Mouse (Mus musculus) testis, postnatal 10 days (tissue): ENCODE measurements around the gene Defa2.
"Not testable (repeated sequence)": the region's sequence is repeated elsewhere in the genome, so short reads cannot be mapped to it uniquely, and the experiment has no call there.

Experiments used
- DNase-seq: peaks from one replicate; pipeline ENCODE4 v3.0.0; 2021; ENCODE audit warnings: low spot score

The Defa2 gene

DNA sequence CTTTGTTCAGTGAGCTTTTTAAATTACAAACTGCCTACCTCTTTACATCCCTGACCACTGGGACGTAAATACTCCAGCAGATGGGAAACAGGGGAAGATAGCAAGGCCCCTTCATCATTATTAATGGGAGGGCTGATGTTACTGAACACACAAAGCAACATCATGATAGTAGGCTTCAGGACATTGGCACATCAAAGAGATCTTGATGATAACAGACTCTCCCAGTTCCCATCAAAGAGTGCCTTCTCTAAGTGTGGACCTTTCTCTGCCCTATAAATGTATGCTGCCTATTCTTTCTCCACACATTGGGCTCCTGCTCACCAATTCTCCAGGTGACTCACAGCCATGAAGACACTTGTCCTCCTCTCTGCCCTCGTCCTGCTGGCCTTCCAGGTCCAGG lies at the start of gene Defa2:
Gene Defa2, plus strand, starts transcription at position 301 of the 400 bp plus-strand sequence.
- not testable (repeated sequence) for DNase-seq

DNA sequence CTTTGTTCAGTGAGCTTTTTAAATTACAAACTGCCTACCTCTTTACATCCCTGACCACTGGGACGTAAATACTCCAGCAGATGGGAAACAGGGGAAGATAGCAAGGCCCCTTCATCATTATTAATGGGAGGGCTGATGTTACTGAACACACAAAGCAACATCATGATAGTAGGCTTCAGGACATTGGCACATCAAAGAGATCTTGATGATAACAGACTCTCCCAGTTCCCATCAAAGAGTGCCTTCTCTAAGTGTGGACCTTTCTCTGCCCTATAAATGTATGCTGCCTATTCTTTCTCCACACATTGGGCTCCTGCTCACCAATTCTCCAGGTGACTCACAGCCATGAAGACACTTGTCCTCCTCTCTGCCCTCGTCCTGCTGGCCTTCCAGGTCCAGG lies 13.2 kb downstream of the Defa2 start, which contains the start of gene Defa33:
Gene Defa33, plus strand, starts transcription at position 301 of the 400 bp plus-strand sequence.
- DNase-seq, result not testable (repeated sequence)

DNA sequence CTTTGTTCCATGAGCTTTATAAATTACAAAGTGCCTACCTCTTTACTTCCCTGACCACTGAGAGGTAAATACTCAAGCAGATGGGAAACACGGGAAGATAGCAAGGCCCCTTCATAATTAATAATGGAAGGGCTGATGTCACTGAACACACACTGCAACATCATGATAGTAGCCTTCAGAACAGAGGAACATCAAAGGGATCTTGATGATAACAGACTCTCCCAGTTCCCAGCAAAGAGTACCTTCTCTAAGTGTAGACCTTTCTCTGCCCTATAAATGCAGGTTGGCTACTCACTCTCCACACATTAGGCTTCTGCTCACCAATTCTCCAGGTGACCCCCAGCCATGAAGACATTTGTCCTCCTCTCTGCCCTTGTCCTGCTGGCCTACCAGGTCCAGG lies 48.8 kb downstream of the Defa2 start, which contains the start of gene Defa36:
Gene Defa36, plus strand, starts transcription at position 301 of the 400 bp plus-strand sequence.
- not testable (repeated sequence) for DNase-seq
